Mouse (Mus musculus) cerebellum, postnatal 36 days (tissue): Measurements from ENCODE around the gene Prpsap1.
"Not testable (repeated sequence)": the region's sequence is repeated elsewhere in the genome, so short reads cannot be mapped to it uniquely, and the experiment has no call there.

Experiments
- DNase-seq, 2 experiments: peaks; one replicate each; pipeline ENCODE4 v3.0.0; 2021 to 2022; ENCODE audit warnings: mixed read lengths in 2 of 2

Prpsap1 gene

GRCm38 (mm10) chr11:116488207-116488606 is 5.8 kb downstream of the Prpsap1 start:
- no peak for DNase-seq

- no peak for DNase-seq
These were observed 9.7 kb downstream of the Prpsap1 start for GRCm38 (mm10) chr11:116484261-116484660.

- DNase-seq: peak; percentile 46 to 49
These were observed 12.2 kb downstream of the Prpsap1 start for GRCm38 (mm10) chr11:116481776-116482175.

GRCm38 (mm10) chr11:116480975-116481374 is 13.0 kb downstream of the Prpsap1 start:
- DNase-seq: no peak

GRCm38 (mm10) chr11:116479832-116480231 is 14.2 kb downstream of the Prpsap1 start:
- DNase-seq: no peak

- no peak for DNase-seq
These were observed 15.0 kb downstream of the Prpsap1 start for GRCm38 (mm10) chr11:116478978-116479377.

GRCm38 (mm10) chr11:116477160-116477759 is 16.7 kb downstream of the Prpsap1 start:
- no peak for DNase-seq

- DNase-seq: no peak
These were observed 17.3 kb downstream of the Prpsap1 start for GRCm38 (mm10) chr11:116476696-116477095.

GRCm38 (mm10) chr11:116476041-116476440 is 18.0 kb downstream of the Prpsap1 start:
- DNase-seq: no peak

GRCm38 (mm10) chr11:116472275-116472674 is 21.7 kb downstream of the Prpsap1 start:
- no peak for DNase-seq

- no peak for DNase-seq
These were observed 23.1 kb downstream of the Prpsap1 start for GRCm38 (mm10) chr11:116470896-116471295.

GRCm38 (mm10) chr11:116470249-116470648 is 23.8 kb downstream of the Prpsap1 start:
- DNase-seq: no peak

- DNase-seq: not testable (repeated sequence)
These were observed 25.7 kb downstream of the Prpsap1 start for GRCm38 (mm10) chr11:116468338-116468737.

- no peak for DNase-seq
These were observed 27.9 kb downstream of the Prpsap1 start, which contains the start of gene Qrich2 for GRCm38 (mm10) chr11:116466141-116466540. Gene Qrich2, minus strand, starts transcription at chr11:116466241.

- DNase-seq: peak; percentile 81 to 85
These were observed 30.2 kb downstream of the Prpsap1 start for GRCm38 (mm10) chr11:116463833-116464232.

GRCm38 (mm10) chr11:116463338-116463737 is 30.7 kb downstream of the Prpsap1 start:
- DNase-seq: no peak

GRCm38 (mm10) chr11:116459786-116460185 is 34.2 kb downstream of the Prpsap1 start:
- DNase-seq: no peak

- DNase-seq: no peak
These were observed 37.8 kb downstream of the Prpsap1 start for GRCm38 (mm10) chr11:116456234-116456633.

GRCm38 (mm10) chr11:116453889-116454288 is 40.1 kb downstream of the Prpsap1 start:
- no peak for DNase-seq

GRCm38 (mm10) chr11:116449341-116449740 is 44.7 kb downstream of the Prpsap1 start:
- peak in 1 of 2 experiments; percentile 33 for DNase-seq

- no peak for DNase-seq
These were observed 46.2 kb downstream of the Prpsap1 start for GRCm38 (mm10) chr11:116447822-116448221.

GRCm38 (mm10) chr11:116446308-116446887 is 47.6 kb downstream of the Prpsap1 start:
- no peak for DNase-seq

- DNase-seq: peak; percentile 95 to 97
These were observed 48.2 kb downstream of the Prpsap1 start for GRCm38 (mm10) chr11:116445596-116446307.

- no peak for DNase-seq
These were observed 50.1 kb downstream of the Prpsap1 start for GRCm38 (mm10) chr11:116443935-116444334.
